Mouse (Mus musculus): ENCODE results near the gene Lrit3. TPM values are rescaled to one million over a fixed set of nuclear protein-coding genes. Genes with fewer than 3 reads are reported as not detected.

Gene Lrit3
- not detected in 2 replicates for polyA plus RNA-seq (2016; fragmentation: Nextera tagmentation; extraction: Ambion mirVana)

DNA sequence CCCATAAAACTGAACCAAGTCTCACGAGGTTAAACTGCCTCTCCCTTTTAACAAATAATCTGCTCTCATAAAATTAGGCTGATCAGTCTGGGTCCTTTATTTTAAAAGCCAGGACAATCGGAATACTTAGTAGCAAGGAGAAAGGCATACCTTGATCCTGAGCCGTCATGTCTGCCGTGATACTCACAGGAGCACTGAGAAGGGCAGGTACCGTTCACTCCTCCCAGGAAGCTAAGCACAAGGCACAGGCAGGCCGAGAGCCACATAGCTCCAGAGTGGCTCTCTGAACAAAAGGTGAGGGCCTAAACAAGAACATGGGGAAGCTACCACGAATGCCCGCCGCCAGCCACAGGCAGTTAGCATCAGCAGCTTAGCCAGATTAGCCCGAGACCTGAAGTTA, at the start of gene Lrit3:
Lrit3 (minus strand) TSS at position 266 of the 400 bp plus-strand sequence.
- Histone ChIP-seq H3K27me3 (ENCODE audit: low read depth, poor library complexity, severe bottlenecking) (no peaks in the 10 kb centered on the region), H3K27ac (replicated peaks) (no peak within 1 kb of the TSS), H3K4me3 (no peak within 1 kb of the TSS), H3K4me1 (no peaks in the 10 kb centered on the region), H3K36me3 (no peaks in the 10 kb centered on the region), H3K9me3 (replicated peaks) (no peaks in the 10 kb centered on the region)
- no peak for DNase-seq (ENCODE audit: low spot score)
- WGBS: 83% methylated on average over 10 of the region's 10 CpGs

DNA sequence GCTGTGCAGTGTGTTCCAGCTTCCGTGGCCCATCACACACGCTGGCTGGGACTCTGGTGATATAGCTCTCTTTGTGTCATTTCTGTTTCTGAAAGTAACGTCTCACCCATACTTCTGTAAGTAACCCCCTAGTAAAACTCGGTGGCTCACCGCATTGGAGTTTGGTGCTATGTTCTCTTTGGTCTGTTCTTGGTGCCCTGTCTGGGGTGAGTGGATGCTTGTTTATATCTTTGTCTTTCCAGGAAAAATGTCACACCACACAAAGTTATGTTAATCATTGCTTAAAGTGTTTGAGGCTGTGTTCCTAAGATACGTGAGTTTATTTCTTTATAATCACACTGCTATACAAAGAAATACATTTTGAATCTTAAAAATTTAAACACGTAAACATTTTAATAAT, 43.0 kb upstream of the Lrit3 start:
- Histone ChIP-seq H3K27me3 (ENCODE audit: low read depth, poor library complexity, severe bottlenecking) (no peaks in the 10 kb centered on the region), H3K4me3 (no peak overlapping the region), H3K27ac (replicated peaks) (no peak overlapping the region), H3K9me3 (replicated peaks) (no peaks in the 10 kb centered on the region), H3K4me1 (no peaks in the 10 kb centered on the region), H3K36me3 (no peaks in the 10 kb centered on the region)
- WGBS: 85% methylated on average over 7 of the region's 7 CpGs
- no peak for DNase-seq (ENCODE audit: low spot score)

DNA sequence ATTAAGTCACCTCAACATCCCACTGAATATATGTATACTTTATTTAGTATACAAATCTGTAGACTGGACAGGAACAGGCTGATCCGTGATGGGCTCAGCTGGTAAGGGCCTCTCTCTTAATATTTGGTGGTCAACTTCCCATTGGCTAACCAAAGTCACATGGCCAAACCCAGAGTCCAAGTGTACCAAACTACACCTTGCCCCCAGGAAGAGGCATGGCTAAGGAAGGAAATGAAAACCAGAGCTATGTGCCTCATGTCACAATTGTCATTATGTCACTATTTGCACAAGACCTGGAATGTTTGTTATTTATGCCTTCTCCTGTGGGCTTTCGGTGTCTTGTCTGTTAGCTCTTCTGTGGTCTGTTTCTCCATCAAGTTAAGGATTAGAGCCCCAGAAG, 42.0 kb upstream of the Lrit3 start:
- DNase-seq (ENCODE audit: low spot score): no peak
- no peaks in the 10 kb centered on the region for H3K4me1 ChIP-seq
- no peaks in the 10 kb centered on the region for H3K36me3 ChIP-seq
- no peak overlapping the region for H3K4me3 ChIP-seq
- H3K9me3 ChIP-seq (replicated peaks): no peaks in the 10 kb centered on the region
- H3K27me3 ChIP-seq (ENCODE audit: low read depth, poor library complexity, severe bottlenecking): no peaks in the 10 kb centered on the region
- WGBS: 90% methylated on average over 2 of the region's 2 CpGs
- H3K27ac ChIP-seq (replicated peaks): no peak overlapping the region

DNA sequence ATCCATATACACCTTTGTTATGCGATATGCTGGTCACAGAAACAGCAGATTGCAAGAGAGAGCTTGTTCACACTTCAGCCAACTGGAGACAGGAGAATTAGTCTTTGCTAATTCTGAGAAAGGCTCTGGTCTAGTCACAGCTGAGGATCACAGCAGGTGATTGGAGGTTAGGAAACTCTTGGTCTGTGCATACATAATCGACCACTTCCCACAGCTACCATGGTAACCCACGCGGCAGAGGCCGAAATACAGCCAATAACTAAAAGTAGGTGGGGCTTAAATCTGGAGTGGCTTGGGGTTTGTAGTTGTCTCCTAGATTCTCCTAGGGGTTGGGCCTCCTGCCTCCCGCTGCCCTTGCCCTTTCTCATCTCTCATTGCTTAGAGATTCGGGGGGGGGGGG, 34.2 kb upstream of the Lrit3 start:
- 45% methylated on average over 7 of the region's 7 CpGs for WGBS

DNA sequence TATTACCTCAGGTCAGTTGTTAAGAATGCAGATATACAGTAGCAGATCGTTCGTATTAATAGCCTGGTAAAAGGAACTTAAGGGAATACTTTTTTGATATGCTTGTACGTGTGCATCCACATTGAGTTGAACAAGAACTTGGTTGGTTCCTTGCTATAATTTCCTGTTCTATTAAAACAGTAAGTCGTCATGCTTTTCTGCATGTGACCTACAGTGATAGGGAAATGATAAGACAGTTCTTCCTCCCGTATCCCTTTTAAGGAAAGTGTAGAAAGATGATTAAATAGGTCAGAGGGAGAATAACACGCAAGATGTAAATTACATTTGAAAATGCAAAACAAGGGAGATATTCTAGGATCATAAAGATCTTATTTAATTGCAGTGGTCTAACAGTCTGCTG, 33.1 kb upstream of the Lrit3 start:
- no peaks in the 10 kb centered on the region for H3K27me3 ChIP-seq (ENCODE audit: low read depth, poor library complexity, severe bottlenecking)
- H3K4me1 ChIP-seq: peaks cover 13% of the 10 kb centered on the region
- 95% methylated on average over 6 of the region's 6 CpGs for WGBS
- no peak overlapping the region for H3K4me3 ChIP-seq
- no peak overlapping the region for H3K27ac ChIP-seq (replicated peaks)
- no peaks in the 10 kb centered on the region for H3K9me3 ChIP-seq (replicated peaks)
- H3K36me3 ChIP-seq: no peaks in the 10 kb centered on the region
- no peak for DNase-seq (ENCODE audit: low spot score)

More for the DNA sequence above, 34.2 kb upstream of the Lrit3 start:
- H3K9me3 ChIP-seq (replicated peaks): no peaks in the 10 kb centered on the region
- no peak overlapping the region for H3K4me3 ChIP-seq
- no peak overlapping the region for H3K27ac ChIP-seq (replicated peaks)
- H3K36me3 ChIP-seq: no peaks in the 10 kb centered on the region
- H3K27me3 ChIP-seq (ENCODE audit: low read depth, poor library complexity, severe bottlenecking): no peaks in the 10 kb centered on the region
- no peak for DNase-seq (ENCODE audit: low spot score)
- H3K4me1 ChIP-seq: peaks cover 13% of the 10 kb centered on the region

DNA sequence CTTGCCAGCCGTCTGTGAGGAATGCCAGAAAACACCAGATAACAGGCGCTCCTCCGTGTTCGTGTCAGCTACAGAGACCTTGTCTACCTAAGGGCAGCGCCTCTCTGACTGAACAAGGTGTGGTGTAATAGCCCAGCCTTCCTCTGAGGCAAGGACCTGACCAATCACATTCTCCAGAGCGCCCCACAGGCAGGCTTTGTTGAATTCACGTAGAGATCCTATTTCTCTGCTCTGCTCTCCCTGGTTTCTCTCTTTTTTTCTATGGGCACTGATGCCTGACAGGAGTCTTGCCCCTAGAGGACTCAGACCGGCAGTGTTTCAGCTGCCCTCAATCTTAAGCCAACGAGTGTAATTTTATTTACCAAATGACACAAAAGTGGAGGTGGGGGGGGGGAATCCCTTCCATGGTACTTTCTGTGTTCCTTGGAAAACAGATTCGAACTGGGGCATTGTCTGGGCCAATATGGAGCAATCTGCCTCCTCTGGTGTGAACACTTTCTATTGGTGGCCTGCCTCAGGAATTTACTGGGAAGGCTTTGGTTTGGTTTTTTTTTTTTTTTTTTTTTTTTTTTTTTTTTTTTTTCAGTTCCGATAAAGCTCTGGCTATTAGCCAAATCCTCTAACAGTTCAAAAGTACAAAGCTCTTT, 32.3 kb upstream of the Lrit3 start:
- H3K27ac ChIP-seq (replicated peaks): peak overlapping the region; percentile 28; the same call in 1 of the 2 replicates
- peak; percentile 37 for DNase-seq (ENCODE audit: low spot score)

DNA sequence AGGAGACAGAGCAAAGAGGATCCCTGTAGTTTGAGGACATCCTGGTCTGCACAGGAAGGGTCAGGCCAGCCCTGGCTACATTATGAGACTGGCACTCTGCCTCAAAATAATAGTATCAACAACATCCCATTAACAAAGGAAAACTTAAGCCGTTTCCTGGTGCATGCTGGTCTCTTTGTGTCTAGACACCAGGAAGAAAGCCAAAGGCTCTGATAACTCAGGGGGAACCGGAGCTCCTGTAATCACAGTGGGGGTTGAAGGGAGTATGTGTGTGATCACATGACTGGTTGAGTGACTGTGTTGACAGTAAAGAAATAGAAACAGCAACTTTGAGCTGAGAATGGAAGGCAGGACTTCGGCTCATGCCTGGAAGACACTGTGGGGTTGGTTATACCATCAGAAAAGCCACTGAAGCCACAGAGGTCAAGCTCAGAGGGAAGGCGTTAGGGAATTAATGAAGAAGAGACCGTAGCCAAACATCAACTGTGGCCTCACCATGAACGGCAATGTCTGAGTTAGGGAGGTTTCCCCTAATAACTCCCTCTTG, 31.6 kb upstream of the Lrit3 start, which contains the start of gene Cfi:
Cfi (plus strand) TSS at position 497 of the 547 bp plus-strand sequence.
- no peak for DNase-seq (ENCODE audit: low spot score)
- WGBS: 72% methylated on average over 6 of the region's 6 CpGs
- Histone ChIP-seq H3K27ac (replicated peaks) (peak within 1 kb of the TSS; percentile 28; the same call in 1 of the 2 replicates), H3K9me3 (replicated peaks) (no peaks in the 10 kb centered on the region), H3K27me3 (ENCODE audit: low read depth, poor library complexity, severe bottlenecking) (no peaks in the 10 kb centered on the region), H3K4me3 (peak within 1 kb of the TSS; percentile 20; the same call in 1 of the 2 replicates), H3K4me1 (peaks cover 18% of the 10 kb centered on the region), H3K36me3 (no peaks in the 10 kb centered on the region)

More for the DNA sequence above, 32.3 kb upstream of the Lrit3 start:
- H3K9me3 ChIP-seq (replicated peaks): no peaks in the 10 kb centered on the region
- no peaks in the 10 kb centered on the region for H3K36me3 ChIP-seq
- H3K27me3 ChIP-seq (ENCODE audit: low read depth, poor library complexity, severe bottlenecking): no peaks in the 10 kb centered on the region
- peaks cover 18% of the 10 kb centered on the region for H3K4me1 ChIP-seq
- 14% methylated on average over 11 of the region's 11 CpGs for WGBS
- H3K4me3 ChIP-seq: peak overlapping the region; percentile 20; the same call in 1 of the 2 replicates

DNA sequence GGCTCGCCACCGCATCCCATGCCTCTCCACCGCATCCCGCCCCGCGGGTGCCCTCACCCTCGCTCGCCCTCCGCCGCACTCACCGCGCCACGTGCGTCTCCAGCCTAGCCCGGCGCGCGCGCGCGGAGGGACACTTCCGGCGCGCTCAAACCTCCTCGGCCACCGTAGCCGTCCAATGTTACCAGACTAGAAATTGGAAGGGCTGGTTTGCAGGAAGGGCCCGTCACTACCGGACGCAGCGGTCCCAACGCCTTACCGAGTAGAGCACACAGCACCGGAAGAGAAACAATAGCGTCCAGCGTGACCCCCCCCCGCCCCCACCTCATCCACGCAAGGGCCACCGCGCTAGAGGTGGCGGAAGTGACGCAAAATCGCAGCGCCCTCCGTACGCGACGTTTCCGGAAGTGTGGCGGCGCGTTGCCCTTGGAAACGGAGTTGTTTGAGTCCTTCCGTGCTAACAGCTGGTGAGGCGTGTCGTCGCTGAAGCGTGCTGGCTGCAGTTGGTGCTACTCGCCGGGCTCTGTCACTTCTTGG, 27.3 kb upstream of the Lrit3 start, which contains the start of gene Gar1:
Gar1 (minus strand) TSS at position 362 of the 534 bp plus-strand sequence.
- no peaks in the 10 kb centered on the region for H3K27me3 ChIP-seq (ENCODE audit: low read depth, poor library complexity, severe bottlenecking)
- H3K4me1 ChIP-seq: peaks cover 27% of the 10 kb centered on the region
- peak within 1 kb of the TSS; percentile 93 for H3K4me3 ChIP-seq
- under 1% methylated on average over 60 of the region's 60 CpGs for WGBS
- no peaks in the 10 kb centered on the region for H3K9me3 ChIP-seq (replicated peaks)
- H3K27ac ChIP-seq (replicated peaks): peak within 1 kb of the TSS; percentile 95
- DNase-seq (ENCODE audit: low spot score): peak; percentile 95
- peaks cover 34% of the 10 kb centered on the region for H3K36me3 ChIP-seq

DNA sequence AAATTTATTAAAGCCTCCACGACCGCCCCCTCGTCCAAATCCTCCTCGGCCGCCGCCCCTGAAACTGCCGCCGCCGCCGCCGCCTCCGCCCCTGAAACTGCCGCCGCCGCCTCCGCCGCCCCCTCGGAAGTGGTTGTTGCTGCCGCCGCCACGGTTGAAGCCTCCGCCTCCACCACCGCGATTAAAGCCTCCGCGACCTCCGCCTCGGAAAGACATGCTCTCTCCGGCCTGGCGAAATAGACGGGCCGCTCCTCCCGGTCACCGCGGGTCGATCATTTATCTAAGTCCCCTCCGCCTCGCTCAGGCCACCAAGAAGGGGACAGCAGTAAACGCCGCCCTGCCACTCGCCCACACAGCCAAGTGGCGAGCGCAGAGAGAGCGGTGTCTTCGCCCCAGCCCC, 26.8 kb upstream of the Lrit3 start:
- no peak for DNase-seq (ENCODE audit: low spot score)
- WGBS: under 1% methylated on average over 45 of the region's 45 CpGs
- no peaks in the 10 kb centered on the region for H3K27me3 ChIP-seq (ENCODE audit: low read depth, poor library complexity, severe bottlenecking)

DNA sequence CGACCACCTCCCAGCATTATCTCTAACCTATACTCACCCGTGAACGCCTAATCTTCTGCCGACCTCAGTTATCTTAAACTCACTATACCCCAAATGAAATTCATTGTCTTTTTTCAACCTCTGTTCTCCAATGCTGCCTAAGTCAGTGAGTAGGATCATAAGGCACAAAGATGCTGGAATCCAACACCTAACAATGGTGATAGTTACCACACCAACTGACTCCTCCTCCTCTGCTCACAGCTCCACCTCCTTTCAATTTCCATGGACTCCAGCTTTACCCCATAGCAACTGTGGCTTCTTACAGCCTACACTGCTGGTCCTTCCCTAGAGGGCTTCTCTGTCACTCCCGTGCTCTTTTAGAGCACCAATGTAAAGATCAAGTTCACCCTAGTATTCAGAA, 23.9 kb upstream of the Lrit3 start:
- 96% methylated on average over 5 of the region's 5 CpGs for WGBS

More for the DNA sequence above, 26.8 kb upstream of the Lrit3 start:
- peak overlapping the region; percentile 95 for H3K27ac ChIP-seq (replicated peaks)
- peaks cover 22% of the 10 kb centered on the region for H3K4me1 ChIP-seq
- peak overlapping the region; percentile 93 for H3K4me3 ChIP-seq
- peaks cover 38% of the 10 kb centered on the region for H3K36me3 ChIP-seq
- no peaks in the 10 kb centered on the region for H3K9me3 ChIP-seq (replicated peaks)

DNA sequence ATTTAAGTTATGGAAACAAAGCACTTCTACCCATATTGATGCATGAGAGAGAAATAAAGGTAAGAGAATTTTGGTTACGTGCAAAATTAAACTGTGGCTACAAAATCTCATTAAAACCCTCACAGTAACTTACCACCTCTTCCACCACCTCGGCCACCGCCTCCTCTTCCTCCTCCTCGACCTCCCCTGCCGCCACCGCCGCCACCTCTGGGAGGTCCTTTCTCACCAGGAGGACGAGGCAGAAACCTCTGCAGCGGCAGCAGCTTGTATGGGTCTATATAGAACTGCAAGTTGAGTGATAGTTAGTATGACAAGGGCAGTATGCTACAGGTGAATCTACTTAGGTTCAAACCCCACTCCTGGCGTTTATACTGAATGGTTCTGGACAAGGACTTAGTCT, 22.9 kb upstream of the Lrit3 start:
- 90% methylated on average over 10 of the region's 10 CpGs for WGBS
- no peak for DNase-seq (ENCODE audit: low spot score)
- peaks cover 75% of the 10 kb centered on the region for H3K36me3 ChIP-seq

More for the DNA sequence above, 23.9 kb upstream of the Lrit3 start:
- no peak overlapping the region for H3K27ac ChIP-seq (replicated peaks)
- H3K4me3 ChIP-seq: no peak overlapping the region
- H3K9me3 ChIP-seq (replicated peaks): no peaks in the 10 kb centered on the region
- peaks cover 19% of the 10 kb centered on the region for H3K4me1 ChIP-seq
- no peak for DNase-seq (ENCODE audit: low spot score)
- H3K36me3 ChIP-seq: peaks cover 68% of the 10 kb centered on the region
- H3K27me3 ChIP-seq (ENCODE audit: low read depth, poor library complexity, severe bottlenecking): no peaks in the 10 kb centered on the region

DNA sequence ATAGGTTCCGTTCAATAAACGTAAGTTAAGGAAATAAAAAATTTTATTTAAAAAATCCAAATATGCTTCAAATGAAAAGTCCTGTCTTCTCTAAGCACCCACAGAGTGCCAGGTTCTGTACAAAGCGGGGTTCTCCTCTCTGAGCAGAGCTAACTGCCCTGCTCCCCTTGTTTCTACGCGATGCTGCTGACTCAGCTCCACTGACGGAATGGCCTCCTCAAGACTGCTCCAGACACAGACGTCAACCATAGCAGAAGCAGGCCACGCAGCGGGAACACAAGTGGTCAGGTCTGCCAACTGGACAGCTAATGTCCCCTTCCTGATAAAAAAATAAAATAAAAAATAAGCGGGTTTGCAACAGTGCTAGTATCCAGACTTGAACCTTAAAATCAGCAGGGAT, 21.1 kb upstream of the Lrit3 start:
- Histone ChIP-seq H3K9me3 (replicated peaks) (no peaks in the 10 kb centered on the region), H3K4me3 (no peak overlapping the region), H3K27ac (replicated peaks) (no peak overlapping the region), H3K36me3 (peaks cover 75% of the 10 kb centered on the region), H3K4me1 (peaks cover 10% of the 10 kb centered on the region), H3K27me3 (ENCODE audit: low read depth, poor library complexity, severe bottlenecking) (no peaks in the 10 kb centered on the region)
- WGBS: 94% methylated on average over 10 of the region's 10 CpGs
- no peak for DNase-seq (ENCODE audit: low spot score)

More for the DNA sequence above, 22.9 kb upstream of the Lrit3 start:
- H3K4me3 ChIP-seq: no peak overlapping the region
- H3K9me3 ChIP-seq (replicated peaks): no peaks in the 10 kb centered on the region
- peaks cover 17% of the 10 kb centered on the region for H3K4me1 ChIP-seq
- H3K27me3 ChIP-seq (ENCODE audit: low read depth, poor library complexity, severe bottlenecking): no peaks in the 10 kb centered on the region
- no peak overlapping the region for H3K27ac ChIP-seq (replicated peaks)

DNA sequence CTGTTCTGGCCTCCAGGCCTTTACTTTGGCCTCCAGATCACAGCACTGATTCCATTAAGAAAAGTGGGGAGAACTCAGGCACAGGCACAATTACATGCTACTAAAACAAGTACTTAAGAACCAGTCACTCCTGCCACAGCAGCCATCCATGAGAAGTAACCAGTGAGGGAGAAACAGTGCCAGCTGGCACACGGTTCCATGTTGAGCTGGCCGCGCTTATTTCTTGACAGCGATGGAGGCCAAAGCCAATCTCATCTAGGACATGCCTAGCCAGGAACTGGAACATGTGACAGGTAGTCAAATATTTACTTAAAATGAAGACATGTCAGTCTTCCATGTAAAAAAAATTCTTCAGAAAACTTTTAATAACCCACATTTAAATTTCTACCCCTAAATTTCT, 20.3 kb upstream of the Lrit3 start:
- H3K36me3 ChIP-seq: peaks cover 72% of the 10 kb centered on the region
- WGBS: 97% methylated on average over 4 of the region's 4 CpGs
- H3K4me3 ChIP-seq: no peak overlapping the region
- H3K4me1 ChIP-seq: peaks cover 3% of the 10 kb centered on the region; the same call in 1 of the 2 replicates
- H3K27me3 ChIP-seq (ENCODE audit: low read depth, poor library complexity, severe bottlenecking): no peaks in the 10 kb centered on the region
- H3K27ac ChIP-seq (replicated peaks): no peak overlapping the region
- no peaks in the 10 kb centered on the region for H3K9me3 ChIP-seq (replicated peaks)
- no peak for DNase-seq (ENCODE audit: low spot score)

All from midbrain, embryonic 10.5 days (tissue).